Mouse (Mus musculus) olfactory bulb, adult 2 months (tissue): ENCODE measurements around the gene Kctd12b.

Experiments
- CTCF ChIP-seq: fragments of 200-500 bp; IDR thresholded peaks from 2 replicates; pipeline ENCODE4 v1.5.1; 2012; ENCODE audit warnings: low read depth, mild to moderate bottlenecking, low read length, moderate library complexity; ENCODE audit not compliant: insufficient read depth
- POLR2A ChIP-seq: fragments of 200-500 bp; IDR thresholded peaks from 2 replicates; pipeline ENCODE4 v1.6.1; 2012; ENCODE audit warnings: mild to moderate bottlenecking, low read depth, low read length, moderate library complexity; ENCODE audit not compliant: insufficient read depth

DNA sequence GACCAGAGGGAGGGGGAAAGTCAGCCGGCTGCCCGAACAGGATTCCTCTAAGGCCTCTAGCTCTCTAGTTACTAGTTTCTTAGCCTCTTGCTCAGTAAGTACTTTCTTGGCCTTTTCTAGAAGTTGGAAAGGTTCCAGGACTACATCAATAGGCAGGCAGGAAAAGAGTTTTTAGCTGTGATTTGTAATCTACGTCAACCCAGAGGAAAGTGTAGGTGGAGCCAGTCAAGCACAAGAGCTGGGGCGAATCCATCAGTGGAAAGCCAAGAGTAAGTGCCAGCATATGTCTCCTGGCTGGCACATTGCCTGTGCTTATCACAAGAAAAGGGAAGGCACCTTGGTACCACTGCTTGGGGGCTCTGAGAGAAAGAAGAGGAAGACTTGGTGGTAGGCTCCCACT, 39.5 kb upstream of the Kctd12b start:
- no peak for TF ChIP-seq CTCF
- TF ChIP-seq POLR2A = no peak
